ENCODE assay signal across 8 mouse cellular contexts in genomic region chr11:94629884-94630198, GRCm38 (mm10). TPM values are rescaled to one million over a fixed set of nuclear protein-coding genes. Genes with fewer than 3 reads are reported as not detected.
A peak's percentile ranks its signal among the peaks of the same experiment; 100 is the strongest.
DNase-seq lines count a peak whose midpoint lies in the region; ATAC-seq and TF ChIP-seq lines count a peak whose summit lies in the region.

No protein-coding gene starts in this region.

- no peak for TF ChIP-seq CTCF in ES-Bruce4 (IDR thresholded peaks at IDR 0.05; ENCODE audit: low read depth, low read length)

- H3K9ac ChIP-seq in heart, embryonic 11.5 days (ENCODE audit: low read depth, low read length) = peak overlapping the region; percentile 93
- peak overlapping the region; percentile 80 for H3K9ac ChIP-seq in ES-Bruce4 (ENCODE audit: low read depth, poor library complexity, severe bottlenecking)

- H3K4me2 ChIP-seq in heart, embryonic 11.5 days = peak overlapping the region; percentile 70

- no peaks in the 10 kb centered on the region for H3K4me1 ChIP-seq in heart, embryonic 11.5 days (ENCODE audit: control insufficient read depth, insufficient read depth, low read length)
- H3K4me1 ChIP-seq in ES-Bruce4 (ENCODE audit: control insufficient read depth, insufficient read depth, low read length) = no peaks in the 10 kb centered on the region

- intact Hi-C loops in heart, postnatal 10 days (cut with DNase I) = loop anchor here (5.0 kb wide), 1 partner anchor 87 kb away; no protein-coding TSS in a partner anchor

- peak; percentile 46; the same call in 1 of the 2 replicates for ATAC-seq in heart, embryonic 11.5 days (replicated peaks; ENCODE audit: insufficient number of reproducible peaks, low FRiP score, low TSS enrichment)
- ATAC-seq in megakaryocyte, adult 5-6 weeks (ENCODE audit: poor library complexity, severe bottlenecking) = 0 out of 2 replicates have a peak, but pooled peaks have one; percentile 18

- DNase-seq in heart, postnatal 10 days = no peak
- DNase-seq in forelimb bud, embryonic 11.5 days (ENCODE audit: low read depth, low spot score) = peak; percentile 19
- no peak for DNase-seq in right cerebral cortex, postnatal 36 days (ENCODE audit: low spot score in 2 of 2)
- no peak for DNase-seq in adrenal gland, postnatal 36 days
- no peak for DNase-seq in embryo, embryonic 10.5 days (ENCODE audit: low spot score)

- TF ChIP-seq POLR2A in ES-Bruce4 (IDR thresholded peaks at IDR 0.05; ENCODE audit: insufficient read depth, low read length) = no peak

- H3K27me3 ChIP-seq in heart, embryonic 11.5 days (ENCODE audit: control insufficient read depth, insufficient read depth, low read length) = no peaks in the 10 kb centered on the region
- no peaks in the 10 kb centered on the region for H3K27me3 ChIP-seq in ES-Bruce4 (ENCODE audit: control insufficient read depth, insufficient read depth, low read length, poor library complexity, severe bottlenecking)

- peaks cover 19% of the 10 kb centered on the region for H3K36me3 ChIP-seq in heart, embryonic 11.5 days (ENCODE audit: control insufficient read depth, insufficient read depth, low read length)
- H3K36me3 ChIP-seq in ES-Bruce4 (ENCODE audit: control insufficient read depth, insufficient read depth, low read length, poor library complexity, severe bottlenecking) = peaks cover 20% of the 10 kb centered on the region

- WGBS in heart, embryonic 11.5 days (ENCODE audit: insufficient replicate concordance) = under 1% methylated on average over 28 of the region's 28 CpGs

- H3K27ac ChIP-seq in heart, embryonic 11.5 days (ENCODE audit: low read depth, low read length) = peak overlapping the region; percentile 79
- H3K27ac ChIP-seq in ES-Bruce4 (ENCODE audit: insufficient read depth, low read length) = 0 out of 2 replicates have a peak overlapping the region, but pooled peaks have one; percentile 12

- H3K4me3 ChIP-seq in heart, embryonic 11.5 days (ENCODE audit: low read depth, low read length) = peak overlapping the region; percentile 82
- H3K4me3 ChIP-seq in ES-Bruce4 (ENCODE audit: low read depth, low read length) = peak overlapping the region; percentile 90

- H3K9me3 ChIP-seq in heart, embryonic 11.5 days (replicated peaks; ENCODE audit: control insufficient read depth, low read length) = no peaks in the 10 kb centered on the region
- H3K9me3 ChIP-seq in ES-Bruce4 (replicated peaks; ENCODE audit: control insufficient read depth, insufficient read depth, low read length, poor library complexity, severe bottlenecking) = no peaks in the 10 kb centered on the region

- TF ChIP-seq EP300 in ES-Bruce4 (IDR thresholded peaks at IDR 0.05; ENCODE audit: insufficient read depth, low read depth, low read length) = no peak

RNA-seq across cellular contexts. Expression of gene Lrrc59, which starts 0.3 kb away (rescaled TPM):
- 137 and 170 TPM in 2 replicates for polyA plus RNA-seq in heart, embryonic 11.5 days (2014; fragmentation: Nextera tagmentation; extraction: Ambion mirVana)
- total RNA-seq in heart, postnatal 10 days (2021) = 10 to 100 TPM; 60.0 to 63.3 TPM
- polyA plus RNA-seq in ES-Bruce4 (2011; ENCODE audit: insufficient read depth, insufficient read length, low read depth, missing spikeins) = 163 and 171 TPM in 2 replicates
- total RNA-seq in megakaryocyte, adult 5-6 weeks (2015) = 48.5 and 48.9 TPM in 2 replicates
- 79.1 and 81.3 TPM in 2 replicates for total RNA-seq in megakaryocyte, adult 5-6 weeks (2017)
- total RNA-seq in adrenal gland, postnatal 36 days (2021) = 100 to 1,000 TPM; 117 to 141 TPM

RNA-seq across cellular contexts. Expression of gene Mrpl27, which starts 23.7 kb away (rescaled TPM):
- 128 and 136 TPM in 2 replicates for polyA plus RNA-seq in heart, embryonic 11.5 days (2014; fragmentation: Nextera tagmentation; extraction: Ambion mirVana)
- 10 to 100 TPM; 76.6 to 77.1 TPM for total RNA-seq in heart, postnatal 10 days (2021)
- 48.1 and 49.0 TPM in 2 replicates for polyA plus RNA-seq in ES-Bruce4 (2011; ENCODE audit: insufficient read depth, insufficient read length, low read depth, missing spikeins)
- total RNA-seq in megakaryocyte, adult 5-6 weeks (2015) = 38.0 and 49.5 TPM in 2 replicates
- total RNA-seq in megakaryocyte, adult 5-6 weeks (2017) = 39.0 and 45.9 TPM in 2 replicates
- total RNA-seq in adrenal gland, postnatal 36 days (2021) = 10 to 100 TPM; 65.6 to 90.4 TPM

RNA-seq across cellular contexts. Expression of gene Eme1, which starts 23.9 kb away (rescaled TPM):
- 17.5 and 17.9 TPM in 2 replicates for polyA plus RNA-seq in heart, embryonic 11.5 days (2014; fragmentation: Nextera tagmentation; extraction: Ambion mirVana)
- 1 to 10 TPM; 1.7 to 1.8 TPM for total RNA-seq in heart, postnatal 10 days (2021)
- 31.8 and 33.3 TPM in 2 replicates for polyA plus RNA-seq in ES-Bruce4 (2011; ENCODE audit: insufficient read depth, insufficient read length, low read depth, missing spikeins)
- total RNA-seq in megakaryocyte, adult 5-6 weeks (2015) = 4.9 and 6.7 TPM in 2 replicates
- 20.2 and 28.4 TPM in 2 replicates for total RNA-seq in megakaryocyte, adult 5-6 weeks (2017)
- under 1 TPM; 0.72 to 0.99 TPM for total RNA-seq in adrenal gland, postnatal 36 days (2021)

RNA-seq across cellular contexts. Expression of gene Acsf2, which starts 28.2 kb away (rescaled TPM):
- polyA plus RNA-seq in heart, embryonic 11.5 days (2014; fragmentation: Nextera tagmentation; extraction: Ambion mirVana) = 4.3 and 4.7 TPM in 2 replicates
- total RNA-seq in heart, postnatal 10 days (2021) = 10 to 100 TPM; 44.5 to 49.6 TPM
- polyA plus RNA-seq in ES-Bruce4 (2011; ENCODE audit: insufficient read depth, insufficient read length, low read depth, missing spikeins) = 16.1 and 16.6 TPM in 2 replicates
- 6.7 and 7.9 TPM in 2 replicates for total RNA-seq in megakaryocyte, adult 5-6 weeks (2015)
- 0.37 and 1.1 TPM in 2 replicates for total RNA-seq in megakaryocyte, adult 5-6 weeks (2017)
- 100 to 1,000 TPM; 130 to 146 TPM for total RNA-seq in adrenal gland, postnatal 36 days (2021)

RNA-seq across cellular contexts. Expression of gene Xylt2, which starts 47.5 kb away (rescaled TPM):
- 9.0 and 11.9 TPM in 2 replicates for polyA plus RNA-seq in heart, embryonic 11.5 days (2014; fragmentation: Nextera tagmentation; extraction: Ambion mirVana)
- 10 to 100 TPM; 17.1 to 18.6 TPM for total RNA-seq in heart, postnatal 10 days (2021)
- polyA plus RNA-seq in ES-Bruce4 (2011; ENCODE audit: insufficient read depth, insufficient read length, low read depth, missing spikeins) = 16.8 and 20.1 TPM in 2 replicates
- 2.3 and 2.9 TPM in 2 replicates for total RNA-seq in megakaryocyte, adult 5-6 weeks (2015)
- total RNA-seq in megakaryocyte, adult 5-6 weeks (2017) = 4.3 and 8.1 TPM in 2 replicates
- total RNA-seq in adrenal gland, postnatal 36 days (2021) = 10 to 100 TPM; 10.6 to 14.2 TPM
